Mouse (Mus musculus) liver, embryonic 12.5 days (tissue): Measurements from ENCODE around the gene Gm17949. TPM values are rescaled to one million over a fixed set of nuclear protein-coding genes. Genes with fewer than 3 reads are reported as not detected.

ENCODE experiments used
- ATAC-seq: fragments of 200-750 bp; cut with Nextera tagmentation; 2 replicates; pipeline ENCODE4 v1.8.0; 2017; ENCODE audit warnings: moderate number of reproducible peaks, mild to moderate bottlenecking, moderate library complexity
- H3K27ac ChIP-seq: fragments of 300-500 bp; sonication (generic); 2 replicates; pipeline ENCODE4 v1.5.1; 2016; ENCODE audit warnings: mild to moderate bottlenecking
- H3K27me3 ChIP-seq: fragments of 300-500 bp; sonication (generic); replicated peaks from 2 replicates; pipeline ENCODE4 v1.6.1; 2016; ENCODE audit warnings: mild to moderate bottlenecking, moderate library complexity
- H3K36me3 ChIP-seq: fragments of 300-500 bp; sonication (generic); 2 replicates; pipeline ENCODE4 v1.6.1; 2016; ENCODE audit warnings: mild to moderate bottlenecking, moderate library complexity
- H3K4me1 ChIP-seq: fragments of 300-500 bp; sonication (generic); 2 replicates; pipeline ENCODE4 v1.6.1; 2016
- H3K4me2 ChIP-seq: fragments of 300-500 bp; sonication (generic); 2 replicates; pipeline ENCODE4 v1.6.1; 2016; ENCODE audit warnings: mild to moderate bottlenecking, moderate library complexity
- H3K4me3 ChIP-seq: fragments of 300-500 bp; sonication (generic); 2 replicates; pipeline ENCODE4 v1.5.1; 2016; ENCODE audit warnings: mild to moderate bottlenecking, moderate library complexity
- H3K9ac ChIP-seq: fragments of 300-500 bp; sonication (generic); 2 replicates; pipeline ENCODE4 v1.6.1; 2016; ENCODE audit warnings: mild to moderate bottlenecking, moderate library complexity
- H3K9me3 ChIP-seq: fragments of 300-500 bp; sonication (generic); replicated peaks from 2 replicates; pipeline ENCODE4 v1.6.1; 2016; ENCODE audit warnings: mild to moderate bottlenecking, moderate library complexity
- WGBS: fragments of 180-500 bp; shearing (Covaris S2); methylation state at CpG from one replicate; pipeline ENCODE4 v1.1.7; 2016; ENCODE audit not compliant: insufficient replicate concordance; 5-methylcytosine and 5-hydroxymethylcytosine counted together
- polyA plus RNA-seq: library from polyadenylated mRNA; unstranded; fragments of >200 nt; fragmentation: Nextera tagmentation; extraction: Ambion mirVana; gene quantifications from 2 replicates; pipeline ENCODE4 v1.2.1, GENCODE M21; 2016

Gm17949 gene
- polyA plus RNA-seq, 1 experiment from 2014 or later: 0.33 TPM

- no peaks in the 10 kb centered on the region for H3K27me3 ChIP-seq
- H3K9ac ChIP-seq: peak within 1 kb of the TSS; percentile 74
- peaks cover 69% of the 10 kb centered on the region for H3K36me3 ChIP-seq
- H3K4me1 ChIP-seq: peaks cover 33% of the 10 kb centered on the region
- no peaks in the 10 kb centered on the region for H3K9me3 ChIP-seq
- H3K4me2 ChIP-seq: peak within 1 kb of the TSS; percentile 81
- under 1% methylated on average over 38 of the region's 38 CpGs for WGBS
- H3K27ac ChIP-seq: peak within 1 kb of the TSS; percentile 69
- peak; percentile 99 for ATAC-seq
- H3K4me3 ChIP-seq: peak within 1 kb of the TSS; percentile 80
These were observed 14.1 kb upstream of the Gm17949 start, which contains the start of gene Alkbh7 for GRCm38 (mm10) chr17:56997029-56997667. TSS of gene Alkbh7 (plus strand) at chr17:56997339.

GRCm38 (mm10) chr17:56999414-56999813 lies 11.9 kb upstream of the Gm17949 start:
- 85% methylated on average over 9 of the region's 9 CpGs for WGBS
- H3K36me3 ChIP-seq: peaks cover 69% of the 10 kb centered on the region
- no peak for ATAC-seq
- no peak overlapping the region for H3K27ac ChIP-seq
- no peak overlapping the region for H3K9ac ChIP-seq
- no peaks in the 10 kb centered on the region for H3K9me3 ChIP-seq
- no peaks in the 10 kb centered on the region for H3K27me3 ChIP-seq
- H3K4me3 ChIP-seq: no peak overlapping the region
- no peak overlapping the region for H3K4me2 ChIP-seq
- H3K4me1 ChIP-seq: peaks cover 53% of the 10 kb centered on the region

GRCm38 (mm10) chr17:56999968-57000609 lies 11.2 kb upstream of the Gm17949 start, which contains the start of gene Pspn:
TSS of gene Pspn (minus strand) at chr17:57000018.
- Histone ChIP-seq H3K27me3 (no peaks in the 10 kb centered on the region), H3K4me1 (peaks cover 60% of the 10 kb centered on the region), H3K4me2 (no peak within 1 kb of the TSS), H3K9me3 (no peaks in the 10 kb centered on the region), H3K36me3 (peaks cover 69% of the 10 kb centered on the region), H3K27ac (no peak within 1 kb of the TSS), H3K4me3 (no peak within 1 kb of the TSS), H3K9ac (no peak within 1 kb of the TSS)
- no peak for ATAC-seq
- WGBS: 84% methylated on average over 9 of the region's 9 CpGs

GRCm38 (mm10) chr17:57001228-57001627 lies 10.0 kb upstream of the Gm17949 start:
- Histone ChIP-seq H3K36me3 (peaks cover 69% of the 10 kb centered on the region), H3K4me3 (no peak overlapping the region), H3K9ac (no peak overlapping the region), H3K4me1 (peaks cover 65% of the 10 kb centered on the region), H3K27ac (no peak overlapping the region), H3K27me3 (no peaks in the 10 kb centered on the region), H3K9me3 (no peaks in the 10 kb centered on the region), H3K4me2 (no peak overlapping the region)
- WGBS: 47% methylated on average over 8 of the region's 8 CpGs
- ATAC-seq: no peak

- Histone ChIP-seq H3K4me2 (peak overlapping the region; percentile 52), H3K27ac (peak overlapping the region; percentile 77)
- 51% methylated on average over 7 of the region's 7 CpGs for WGBS
These were observed 7.3 kb upstream of the Gm17949 start for GRCm38 (mm10) chr17:57003994-57004393.

GRCm38 (mm10) chr17:57007137-57007905 lies 3.9 kb upstream of the Gm17949 start:
- no peaks in the 10 kb centered on the region for H3K27me3 ChIP-seq
- H3K9me3 ChIP-seq: no peaks in the 10 kb centered on the region
- peaks cover 76% of the 10 kb centered on the region for H3K36me3 ChIP-seq
- H3K27ac ChIP-seq: no peak overlapping the region
- peaks cover 75% of the 10 kb centered on the region for H3K4me1 ChIP-seq
- no peak overlapping the region for H3K9ac ChIP-seq
- 85% methylated on average over 13 of the region's 13 CpGs for WGBS
- no peak overlapping the region for H3K4me2 ChIP-seq
- no peak overlapping the region for H3K4me3 ChIP-seq
- ATAC-seq: no peak

More at GRCm38 (mm10) chr17:57003994-57004393, 7.3 kb upstream of the Gm17949 start:
- H3K27me3 ChIP-seq: no peaks in the 10 kb centered on the region
- ATAC-seq: peak; percentile 85
- H3K9me3 ChIP-seq: no peaks in the 10 kb centered on the region
- peak overlapping the region; percentile 51 for H3K9ac ChIP-seq
- peak overlapping the region; percentile 5; the same call in 1 of the 2 replicates for H3K4me3 ChIP-seq
- H3K4me1 ChIP-seq: peaks cover 67% of the 10 kb centered on the region
- peaks cover 86% of the 10 kb centered on the region for H3K36me3 ChIP-seq

GRCm38 (mm10) chr17:57010911-57011235 lies 396 bp upstream of the Gm17949 start:
- H3K4me1 ChIP-seq: peaks cover 50% of the 10 kb centered on the region
- under 1% methylated on average over 19 of the region's 19 CpGs for WGBS

GRCm38 (mm10) chr17:57012245-57012795 lies 1.1 kb downstream of the Gm17949 start:
- Histone ChIP-seq H3K27ac (peak overlapping the region; percentile 90), H3K4me3 (peak overlapping the region; percentile 89), H3K4me1 (peaks cover 50% of the 10 kb centered on the region), H3K9me3 (no peaks in the 10 kb centered on the region), H3K27me3 (no peaks in the 10 kb centered on the region), H3K36me3 (peaks cover 26% of the 10 kb centered on the region), H3K4me2 (peak overlapping the region; percentile 80), H3K9ac (peak overlapping the region; percentile 73)
- 74% methylated on average over 13 of the region's 13 CpGs for WGBS
- no peak for ATAC-seq

More at GRCm38 (mm10) chr17:57010911-57011235, 396 bp upstream of the Gm17949 start:
- H3K9me3 ChIP-seq: no peaks in the 10 kb centered on the region
- H3K9ac ChIP-seq: peak overlapping the region; percentile 88
- peak overlapping the region; percentile 90 for H3K27ac ChIP-seq
- H3K36me3 ChIP-seq: peaks cover 40% of the 10 kb centered on the region
- H3K4me2 ChIP-seq: peak overlapping the region; percentile 80
- no peaks in the 10 kb centered on the region for H3K27me3 ChIP-seq
- peak; percentile 62 for ATAC-seq
- peak overlapping the region; percentile 89 for H3K4me3 ChIP-seq

- H3K4me2 ChIP-seq: peak overlapping the region; percentile 40
These were observed 8.4 kb downstream of the Gm17949 start for GRCm38 (mm10) chr17:57019693-57020092.

GRCm38 (mm10) chr17:57020960-57021359 lies 9.7 kb downstream of the Gm17949 start:
- H3K9ac ChIP-seq: peak overlapping the region; percentile 6; the same call in 1 of the 2 replicates
- no peaks in the 10 kb centered on the region for H3K27me3 ChIP-seq
- no peak overlapping the region for H3K4me2 ChIP-seq
- H3K4me3 ChIP-seq: no peak overlapping the region
- peaks cover 72% of the 10 kb centered on the region for H3K4me1 ChIP-seq
- peaks cover 69% of the 10 kb centered on the region for H3K36me3 ChIP-seq
- H3K27ac ChIP-seq: peak overlapping the region; percentile 85
- WGBS: 45% methylated on average over 5 of the region's 5 CpGs
- ATAC-seq: no peak
- H3K9me3 ChIP-seq: no peaks in the 10 kb centered on the region

More at GRCm38 (mm10) chr17:57019693-57020092, 8.4 kb downstream of the Gm17949 start:
- peak; percentile 84 for ATAC-seq
- Histone ChIP-seq H3K27ac (peak overlapping the region; percentile 85), H3K9ac (peak overlapping the region; percentile 22; the same call in 1 of the 2 replicates), H3K4me1 (peaks cover 62% of the 10 kb centered on the region), H3K4me3 (no peak overlapping the region), H3K27me3 (no peaks in the 10 kb centered on the region), H3K36me3 (peaks cover 56% of the 10 kb centered on the region), H3K9me3 (no peaks in the 10 kb centered on the region)
- WGBS: 33% methylated on average over 2 of the region's 2 CpGs

GRCm38 (mm10) chr17:57027471-57027870 lies 16.2 kb downstream of the Gm17949 start:
- peaks cover 67% of the 10 kb centered on the region for H3K4me1 ChIP-seq
- no peaks in the 10 kb centered on the region for H3K27me3 ChIP-seq
- peak overlapping the region; percentile 17; the same call in 1 of the 2 replicates for H3K4me2 ChIP-seq
- no peak for ATAC-seq
- H3K9me3 ChIP-seq: no peaks in the 10 kb centered on the region
- 0 out of 2 replicates have a peak overlapping the region, but pooled peaks have one; percentile 22 for H3K9ac ChIP-seq
- peaks cover 70% of the 10 kb centered on the region for H3K36me3 ChIP-seq
- WGBS: 67% methylated on average over 4 of the region's 4 CpGs
- H3K27ac ChIP-seq: peak overlapping the region; percentile 36
- H3K4me3 ChIP-seq: no peak overlapping the region
